Mouse (Mus musculus): ENCODE results near the gene Phactr2. TPM values are rescaled to one million over a fixed set of nuclear protein-coding genes. Genes with fewer than 3 reads are reported as not detected.

The Phactr2 gene
- polyA plus RNA-seq, 1 experiment from 2014 or later, result 50.1 TPM

DNA sequence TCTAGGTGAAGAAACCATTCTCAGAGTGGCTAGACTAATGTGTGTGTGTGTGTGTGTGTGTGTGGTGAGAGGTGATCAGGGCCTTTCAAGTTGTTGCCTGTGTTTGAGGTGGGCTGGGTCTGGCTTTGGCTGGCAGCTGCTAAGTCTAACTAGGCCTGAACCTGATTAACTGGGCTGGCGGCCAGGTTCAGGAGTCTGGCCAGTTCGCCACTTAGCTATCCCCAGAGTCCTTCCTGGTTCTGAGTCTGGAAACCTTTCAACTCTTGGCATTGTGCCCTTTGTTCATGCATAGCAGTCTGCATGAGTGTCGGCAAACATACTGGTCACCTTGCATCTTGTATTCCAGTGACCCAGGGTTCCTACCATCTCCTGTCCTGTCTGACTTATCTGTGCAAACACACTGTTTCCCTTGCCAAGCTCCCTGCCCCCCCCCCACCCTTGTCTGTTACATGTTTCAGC, 27.4 kb downstream of the Phactr2 start:
- peak; percentile 74 for ATAC-seq (ENCODE audit: extremely low read depth, insufficient number of reproducible peaks, low FRiP score, low TSS enrichment)
- Histone ChIP-seq H3K27ac (replicated peaks) (peak overlapping the region; percentile 87), H3K9me3 (no peaks in the 10 kb centered on the region), H3K27me3 (replicated peaks) (no peaks in the 10 kb centered on the region), H3K9ac (peak overlapping the region; percentile 19; the same call in 1 of the 2 replicates), H3K36me3 (no peaks in the 10 kb centered on the region), H3K4me2 (peak overlapping the region; percentile 10; the same call in 1 of the 2 replicates), H3K4me1 (peaks cover 29% of the 10 kb centered on the region), H3K4me3 (no peak overlapping the region)
- 9% methylated on average over 3 of the region's 3 CpGs for WGBS

DNA sequence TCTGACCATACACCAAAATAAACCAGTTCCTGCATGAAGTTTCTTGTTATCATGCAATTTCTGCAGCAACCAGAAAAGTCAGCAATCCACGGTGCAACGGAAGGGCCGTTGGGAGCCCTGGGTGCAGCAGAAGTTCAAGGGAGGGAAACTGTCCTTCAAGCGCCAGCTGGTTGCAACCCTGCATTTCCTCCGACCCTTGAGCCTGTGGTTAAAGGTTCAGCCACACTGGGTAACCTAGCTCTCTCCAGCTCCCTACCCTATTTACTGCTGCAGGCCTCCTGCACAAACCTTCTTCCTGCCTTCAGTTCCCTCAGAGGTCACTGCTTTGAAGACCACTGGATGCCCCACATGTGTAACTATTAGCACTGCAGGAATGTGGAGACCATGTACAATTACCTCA, 30.0 kb downstream of the Phactr2 start:
- WGBS, result 76% methylated on average over 5 of the region's 5 CpGs
- H3K27me3 ChIP-seq (replicated peaks), result no peaks in the 10 kb centered on the region

DNA sequence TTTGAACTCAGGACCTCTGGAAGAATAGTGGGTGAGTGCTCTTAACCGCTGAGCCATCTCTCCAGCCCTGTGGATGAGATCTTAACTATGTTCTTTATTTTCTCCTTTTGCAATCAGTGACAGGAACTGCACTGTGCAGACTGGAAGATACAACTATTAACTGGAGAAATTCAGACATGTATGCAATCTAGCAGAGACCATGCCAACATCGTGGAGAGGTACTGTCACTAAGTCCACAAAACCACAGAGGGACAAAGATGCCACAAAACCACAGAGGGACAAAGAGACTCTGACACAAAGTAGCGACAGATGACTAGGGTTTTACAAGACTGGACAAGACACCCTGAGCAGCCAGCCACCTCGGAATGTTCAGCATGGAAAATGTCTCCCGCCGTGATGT, 30.6 kb downstream of the Phactr2 start:
- Histone ChIP-seq H3K27me3 (replicated peaks) (no peaks in the 10 kb centered on the region), H3K9me3 (no peaks in the 10 kb centered on the region), H3K4me1 (peaks cover 23% of the 10 kb centered on the region), H3K27ac (replicated peaks) (no peak overlapping the region), H3K36me3 (no peaks in the 10 kb centered on the region), H3K9ac (no peak overlapping the region), H3K4me2 (no peak overlapping the region), H3K4me3 (no peak overlapping the region)
- 82% methylated on average over 6 of the region's 6 CpGs for WGBS
- no peak for ATAC-seq (ENCODE audit: extremely low read depth, insufficient number of reproducible peaks, low FRiP score, low TSS enrichment)

More for the DNA sequence above, 30.0 kb downstream of the Phactr2 start:
- Histone ChIP-seq H3K4me3 (no peak overlapping the region), H3K9me3 (no peaks in the 10 kb centered on the region), H3K36me3 (no peaks in the 10 kb centered on the region), H3K9ac (no peak overlapping the region), H3K4me2 (no peak overlapping the region), H3K4me1 (peaks cover 29% of the 10 kb centered on the region), H3K27ac (replicated peaks) (no peak overlapping the region)
- ATAC-seq (ENCODE audit: extremely low read depth, insufficient number of reproducible peaks, low FRiP score, low TSS enrichment), result no peak

DNA sequence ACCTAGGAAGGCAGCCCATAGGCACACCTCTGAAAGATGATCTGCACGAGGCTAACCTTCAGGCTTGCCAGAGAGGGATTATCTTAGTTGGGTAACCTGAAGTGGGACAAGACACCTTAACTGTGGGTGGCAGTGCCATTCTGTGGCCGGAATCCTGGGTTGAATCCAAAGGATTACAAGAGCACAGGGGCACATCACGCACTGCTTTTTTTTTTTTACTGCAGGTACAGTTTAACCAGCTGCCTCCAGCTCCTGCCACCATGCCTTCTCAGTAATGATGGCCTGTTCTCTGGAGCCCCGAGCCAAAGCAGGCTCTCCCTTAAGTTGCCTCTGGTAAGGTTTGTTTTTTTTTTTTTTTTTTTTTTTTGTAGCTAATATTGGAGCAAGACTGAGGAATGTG, 33.9 kb downstream of the Phactr2 start:
- Histone ChIP-seq H3K4me2 (no peak overlapping the region), H3K4me3 (no peak overlapping the region), H3K27me3 (replicated peaks) (no peaks in the 10 kb centered on the region), H3K9me3 (no peaks in the 10 kb centered on the region), H3K36me3 (no peaks in the 10 kb centered on the region), H3K4me1 (peaks cover 23% of the 10 kb centered on the region), H3K9ac (no peak overlapping the region), H3K27ac (replicated peaks) (no peak overlapping the region)
- ATAC-seq (ENCODE audit: extremely low read depth, insufficient number of reproducible peaks, low FRiP score, low TSS enrichment), result no peak
- 70% methylated on average over 4 of the region's 4 CpGs for WGBS

DNA sequence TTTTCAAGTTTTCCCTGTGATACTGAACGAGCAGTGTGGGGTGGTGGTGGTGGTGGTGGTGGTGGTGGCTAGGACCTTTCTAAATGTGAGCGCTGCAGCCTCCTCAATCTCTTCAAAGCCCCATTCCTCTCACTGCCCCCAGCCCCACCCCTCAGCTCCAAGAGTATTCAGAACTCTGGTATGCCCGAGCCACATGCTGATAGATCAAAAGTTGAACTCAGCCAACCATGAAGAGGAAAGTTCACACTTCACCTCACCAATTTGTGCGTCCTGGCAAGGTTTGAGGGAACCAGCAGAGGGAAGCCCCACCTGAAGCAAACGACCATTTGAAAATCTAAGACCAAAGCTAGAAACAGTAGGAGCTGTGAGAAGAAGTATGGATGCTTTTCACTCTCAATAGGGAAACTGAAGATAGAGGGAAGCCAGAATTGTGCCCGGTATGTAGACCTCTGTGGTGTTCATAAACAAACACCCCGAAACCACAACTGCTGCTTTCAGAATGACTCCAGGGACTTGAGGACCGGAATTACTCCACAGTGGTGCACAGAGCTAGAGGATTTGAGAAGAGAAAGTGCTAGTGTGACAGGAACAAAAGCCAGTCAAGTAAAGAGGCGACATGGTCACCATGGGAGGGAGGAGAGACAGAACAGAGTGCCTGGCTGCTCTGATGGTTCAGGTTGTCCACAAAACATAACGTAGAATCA, 35.9 kb downstream of the Phactr2 start:
- Histone ChIP-seq H3K36me3 (no peaks in the 10 kb centered on the region), H3K9me3 (no peaks in the 10 kb centered on the region), H3K4me2 (no peak overlapping the region), H3K4me3 (no peak overlapping the region), H3K9ac (no peak overlapping the region), H3K27ac (replicated peaks) (no peak overlapping the region), H3K4me1 (peaks cover 23% of the 10 kb centered on the region), H3K27me3 (replicated peaks) (no peaks in the 10 kb centered on the region)
- WGBS, result 71% methylated on average over 10 of the region's 10 CpGs
- ATAC-seq (ENCODE audit: extremely low read depth, insufficient number of reproducible peaks, low FRiP score, low TSS enrichment), result no peak

DNA sequence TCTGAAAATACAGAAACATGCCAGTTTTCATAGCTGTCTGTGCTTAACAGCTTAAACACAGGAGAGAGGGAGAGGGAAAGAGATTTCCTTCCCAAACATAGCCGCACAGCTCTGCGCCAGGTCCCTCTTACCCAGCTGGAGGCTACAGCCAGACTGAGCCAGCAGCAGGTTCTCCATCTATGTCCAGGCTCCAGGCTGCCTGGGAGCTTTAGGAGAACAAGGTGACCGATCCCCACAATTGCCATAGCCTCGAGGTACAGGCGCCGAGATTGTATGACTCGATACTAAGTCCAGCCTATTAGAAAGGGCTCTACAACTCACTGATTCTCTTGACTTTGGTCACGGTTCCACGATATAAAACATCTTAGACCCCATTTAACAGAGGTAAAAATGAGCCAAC, 37.2 kb downstream of the Phactr2 start:
- Histone ChIP-seq H3K36me3 (no peaks in the 10 kb centered on the region), H3K4me3 (no peak overlapping the region), H3K27ac (replicated peaks) (peak overlapping the region; percentile 66), H3K4me1 (peaks cover 27% of the 10 kb centered on the region), H3K4me2 (peak overlapping the region; percentile 44), H3K27me3 (replicated peaks) (no peaks in the 10 kb centered on the region), H3K9me3 (no peaks in the 10 kb centered on the region), H3K9ac (peak overlapping the region; percentile 48)
- 74% methylated on average over 9 of the region's 9 CpGs for WGBS
- no peak for ATAC-seq (ENCODE audit: extremely low read depth, insufficient number of reproducible peaks, low FRiP score, low TSS enrichment)

DNA sequence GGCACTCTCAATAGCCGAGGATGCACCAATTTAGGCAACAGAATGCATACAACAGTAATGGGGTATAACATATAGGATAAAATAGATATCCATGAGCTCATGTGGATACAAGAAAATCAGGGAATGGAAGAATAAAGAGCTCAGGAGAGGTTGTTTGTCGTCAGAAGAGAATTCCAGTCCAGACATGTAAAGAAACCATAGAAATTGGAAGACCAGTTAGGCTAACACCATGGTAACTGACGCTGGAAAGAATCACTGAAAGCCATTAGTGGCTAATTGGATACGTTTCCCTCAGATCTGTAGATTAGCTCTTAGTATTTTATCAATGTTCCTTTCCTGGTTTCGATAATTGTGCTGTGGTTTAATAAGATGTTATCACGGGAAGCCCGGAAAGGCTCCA, 41.2 kb downstream of the Phactr2 start:
- Histone ChIP-seq H3K4me1 (peaks cover 32% of the 10 kb centered on the region), H3K27me3 (replicated peaks) (no peaks in the 10 kb centered on the region), H3K4me2 (no peak overlapping the region), H3K36me3 (no peaks in the 10 kb centered on the region), H3K27ac (replicated peaks) (no peak overlapping the region), H3K9me3 (no peaks in the 10 kb centered on the region), H3K4me3 (no peak overlapping the region), H3K9ac (no peak overlapping the region)
- 79% methylated on average over 7 of the region's 7 CpGs for WGBS
- no peak for ATAC-seq (ENCODE audit: extremely low read depth, insufficient number of reproducible peaks, low FRiP score, low TSS enrichment)

DNA sequence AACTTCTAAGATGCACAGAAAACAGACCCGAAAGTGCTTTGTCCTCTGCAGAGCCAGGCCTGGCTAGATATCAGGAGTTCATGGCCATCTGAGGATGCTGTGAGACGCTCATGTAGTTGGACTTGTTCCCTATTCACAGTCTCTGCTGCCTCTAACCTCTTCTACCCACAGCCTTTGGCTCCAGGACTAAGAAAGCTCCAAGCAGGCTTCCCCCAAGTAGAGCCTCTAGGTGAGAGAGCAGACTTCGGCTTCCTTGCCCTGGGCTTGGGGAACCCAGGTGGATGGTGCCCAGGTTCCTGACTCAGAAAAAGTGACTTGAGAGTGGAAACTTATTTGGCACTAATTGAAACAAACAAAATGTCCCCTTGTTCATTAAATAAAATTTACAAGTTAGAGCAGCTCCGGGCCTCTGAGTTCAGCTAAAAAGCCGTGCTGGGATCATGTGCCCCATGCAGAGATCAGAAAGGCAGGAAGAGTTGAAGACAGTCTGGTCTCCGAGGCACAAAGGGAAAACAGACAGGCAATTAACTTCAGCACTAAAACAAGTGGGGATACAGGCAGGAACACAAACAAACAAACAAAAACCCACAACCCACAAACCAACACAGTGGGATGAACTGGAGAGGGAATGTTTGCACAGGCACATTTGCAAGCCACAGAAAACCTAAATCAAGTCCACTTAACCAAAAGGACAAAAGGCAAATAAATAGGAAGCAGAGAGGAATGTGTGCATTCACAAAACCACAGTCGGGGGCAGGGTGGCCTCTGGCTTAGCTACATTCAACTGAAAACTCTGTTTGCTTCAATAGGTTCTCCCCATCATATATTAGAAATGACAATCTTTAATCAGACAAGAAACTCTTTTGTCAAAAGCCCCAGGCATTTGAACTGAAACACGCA, 42.3 kb downstream of the Phactr2 start:
- Histone ChIP-seq H3K4me1 (peaks cover 29% of the 10 kb centered on the region), H3K4me2 (no peak overlapping the region), H3K4me3 (no peak overlapping the region), H3K36me3 (no peaks in the 10 kb centered on the region), H3K9me3 (no peaks in the 10 kb centered on the region), H3K9ac (peak overlapping the region; percentile 44; the same call in 1 of the 2 replicates), H3K27me3 (replicated peaks) (no peaks in the 10 kb centered on the region), H3K27ac (replicated peaks) (0 out of 2 replicates have a peak overlapping the region, but pooled peaks have one; percentile 5)
- no peak for ATAC-seq (ENCODE audit: extremely low read depth, insufficient number of reproducible peaks, low FRiP score, low TSS enrichment)
- 46% methylated on average over 8 of the region's 8 CpGs for WGBS

DNA sequence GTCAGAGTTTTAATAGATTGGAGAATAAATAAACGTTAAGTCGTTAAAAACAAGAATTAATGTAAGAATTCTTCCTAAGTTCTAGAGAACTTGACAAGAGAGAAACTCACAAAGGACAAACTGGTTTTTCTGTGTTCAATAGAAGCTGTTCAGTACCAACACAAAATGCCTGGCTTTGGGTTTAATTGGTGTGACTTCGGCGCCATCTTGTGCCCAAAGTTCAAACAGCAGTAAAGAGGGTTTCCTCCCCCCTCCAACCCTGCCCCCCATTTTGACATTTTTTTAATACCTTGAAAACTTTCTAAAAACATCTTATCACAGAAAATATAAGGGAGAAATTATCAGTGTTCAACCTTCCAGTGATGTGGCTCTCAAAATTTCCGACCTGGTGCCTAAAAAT, 44.4 kb downstream of the Phactr2 start:
- Histone ChIP-seq H3K4me3 (no peak overlapping the region), H3K4me1 (peaks cover 19% of the 10 kb centered on the region), H3K9ac (no peak overlapping the region), H3K36me3 (no peaks in the 10 kb centered on the region), H3K4me2 (peak overlapping the region; percentile 42), H3K9me3 (no peaks in the 10 kb centered on the region), H3K27ac (replicated peaks) (no peak overlapping the region), H3K27me3 (replicated peaks) (no peaks in the 10 kb centered on the region)
- ATAC-seq (ENCODE audit: extremely low read depth, insufficient number of reproducible peaks, low FRiP score, low TSS enrichment), result no peak
- WGBS, result 8% methylated on average over 5 of the region's 5 CpGs

DNA sequence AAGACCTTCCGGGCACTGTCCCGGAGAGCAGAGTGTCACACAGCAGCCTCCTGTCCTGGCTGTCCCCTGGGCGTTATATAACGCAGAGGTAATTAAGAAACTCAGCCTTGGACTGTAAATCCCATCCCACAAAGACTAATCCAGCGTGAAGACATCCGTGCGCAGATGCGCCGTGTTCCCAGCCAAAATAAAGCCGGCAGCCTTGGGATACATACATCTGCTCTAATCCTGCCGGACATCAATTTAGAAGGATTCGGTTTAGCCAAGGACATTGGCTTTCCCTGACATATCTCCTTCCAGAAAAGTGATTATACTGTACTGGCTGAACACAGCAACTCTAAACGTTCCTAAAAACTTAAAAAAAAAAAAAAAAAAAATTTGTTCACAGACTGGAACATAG, 45.0 kb downstream of the Phactr2 start:
- no peak for ATAC-seq (ENCODE audit: extremely low read depth, insufficient number of reproducible peaks, low FRiP score, low TSS enrichment)
- WGBS, result 72% methylated on average over 13 of the region's 13 CpGs
- Histone ChIP-seq H3K4me3 (no peak overlapping the region), H3K4me2 (no peak overlapping the region), H3K9ac (0 out of 2 replicates have a peak overlapping the region, but pooled peaks have one; percentile 24), H3K36me3 (no peaks in the 10 kb centered on the region), H3K4me1 (peaks cover 19% of the 10 kb centered on the region), H3K9me3 (no peaks in the 10 kb centered on the region), H3K27me3 (replicated peaks) (no peaks in the 10 kb centered on the region), H3K27ac (replicated peaks) (no peak overlapping the region)

DNA sequence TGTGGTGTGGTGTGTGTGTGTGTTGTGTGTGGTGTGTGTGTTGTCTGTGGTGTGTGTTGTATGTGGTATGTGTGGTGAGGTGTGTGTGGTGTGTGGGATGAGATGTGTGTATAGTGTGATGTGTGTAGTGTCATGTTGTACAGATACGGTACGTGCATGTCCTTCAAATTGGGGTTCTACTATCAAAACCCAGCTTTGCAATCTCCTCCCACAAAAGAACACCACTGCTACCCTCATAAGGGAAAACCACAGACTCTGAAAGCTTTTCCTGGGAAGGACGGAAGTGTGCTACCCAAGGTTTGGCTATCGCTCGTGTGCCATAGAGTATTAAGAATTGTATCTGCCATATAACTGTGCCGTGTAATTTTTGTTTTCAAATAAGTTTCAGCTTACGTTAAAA, 45.7 kb downstream of the Phactr2 start:
- no peaks in the 10 kb centered on the region for H3K27me3 ChIP-seq (replicated peaks)
- ATAC-seq (ENCODE audit: extremely low read depth, insufficient number of reproducible peaks, low FRiP score, low TSS enrichment), result no peak
- H3K4me2 ChIP-seq, result no peak overlapping the region
- no peak overlapping the region for H3K9ac ChIP-seq
- H3K4me1 ChIP-seq, result peaks cover 19% of the 10 kb centered on the region
- no peak overlapping the region for H3K4me3 ChIP-seq
- no peak overlapping the region for H3K27ac ChIP-seq (replicated peaks)
- no peaks in the 10 kb centered on the region for H3K36me3 ChIP-seq
- H3K9me3 ChIP-seq, result no peaks in the 10 kb centered on the region
- 86% methylated on average over 7 of the region's 7 CpGs for WGBS

Measured in heart, embryonic 13.5 days (tissue).